Mouse (Mus musculus) Patski (cell line): ENCODE data around the gene Fgfr2. TPM values are rescaled to one million over a fixed set of nuclear protein-coding genes. Genes with fewer than 3 reads are reported as not detected.

Experiments used
- ATAC-seq: fragments of 100-300 bp; one replicate; pipeline ENCODE4 v1.8.0; 2021
- CTCF ChIA-PET: fragments of 350-600 bp; sonication (Branson Sonifier 250); formaldehyde crosslinking; loops from one replicate; lab custom pipeline; 2022; ENCODE audit warnings: inconsistent platforms; lab: Charles Lee
- POLR2A ChIA-PET: fragments of 350-600 bp; sonication (Branson Sonifier 250); formaldehyde crosslinking; loops from one replicate; lab custom pipeline; 2022; ENCODE audit warnings: antibody characterized with exemption, inconsistent platforms; lab: Charles Lee
- DNase-seq: peaks from one replicate; pipeline ENCODE4 v3.0.0-alpha.2; 2011; ENCODE audit warnings: low read depth, low spot score
- H3K27me3 ChIP-seq: fragments of 371-371 bp; one replicate; pipeline ENCODE4 v1.5.1; 2021
- CTCF ChIP-seq: fragments of 100-300 bp; IDR thresholded peaks from one replicate; pipeline ENCODE4 v1.5.1; 2021
- in situ Hi-C: fragments of 300-500 bp; cut with MboI; formaldehyde crosslinking; loops from 3 replicates; pipeline ENCODE4 v1.11.1; 2018; ENCODE audit warnings: low pct_unique_long_range_greater_than_20kb, mixed read lengths
- polyA plus RNA-seq: library from polyadenylated mRNA; unstranded; gene quantifications from one replicate; pipeline ENCODE4 v1.2.3, GENCODE M21; 2021

Fgfr2 gene
- polyA plus RNA-seq, 1 experiment from 2014 or later = 48.8 TPM

DNA sequence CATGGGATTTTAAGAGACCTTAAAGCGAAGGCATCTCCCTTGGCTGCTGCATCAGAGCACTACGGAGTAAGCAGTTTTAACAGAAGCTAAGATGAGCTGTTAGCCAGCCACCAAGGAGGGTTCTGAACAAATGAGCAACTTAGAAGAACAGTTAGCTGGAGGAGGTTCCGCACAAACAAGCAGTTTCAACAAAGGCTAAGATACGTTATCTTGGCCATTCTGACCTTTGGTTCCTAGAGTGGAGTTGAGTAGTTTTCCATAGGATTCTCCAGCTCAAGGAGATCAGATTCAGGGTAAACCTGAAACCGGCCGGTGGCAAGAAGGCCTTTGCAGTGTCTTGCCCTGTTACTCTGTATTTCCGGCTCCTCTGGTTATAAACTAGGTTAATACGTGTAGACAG lies 1759.0 kb downstream of the Fgfr2 start:
- ChIA-PET CTCF (no interaction called here), POLR2A (no interaction called here)
- no peak for TF ChIP-seq CTCF
- ATAC-seq = no peak
- DNase-seq = no peak
- no peaks in the 10 kb centered on the region for H3K27me3 ChIP-seq
- in situ Hi-C loops = loop anchor here (25.0 kb wide), 1 partner anchor 1752 kb away; no protein-coding TSS in a partner anchor

GRCm38 (mm10) chr7:131362615-131363300 lies 1760.4 kb downstream of the Fgfr2 start, which contains the start of gene 2310057M21Rik:
2310057M21Rik (minus strand) TSS chr7:131362759.
- DNase-seq (peak; percentile 93), ATAC-seq (peak; percentile 83)
- CTCF ChIA-PET = no interaction called here
- in situ Hi-C loops = loop anchor here (25.0 kb wide), 1 partner anchor 1750 kb away; no protein-coding TSS in a partner anchor
- POLR2A ChIA-PET = interaction anchor here (1.3 kb wide), 1 partner anchor 9 kb away, joined by 4 read pairs; the partner anchor contains the start of gene Pstk
- TF ChIP-seq CTCF = no peak
- no peaks in the 10 kb centered on the region for H3K27me3 ChIP-seq

- TF ChIP-seq CTCF = no peak
- in situ Hi-C loops = loop anchor here (25.0 kb wide), 1 partner anchor 1750 kb away; no protein-coding TSS in a partner anchor
- ATAC-seq = peak; percentile 45
- DNase-seq = no peak
- no peaks in the 10 kb centered on the region for H3K27me3 ChIP-seq
- ChIA-PET POLR2A (no interaction called here), CTCF (no interaction called here)
Measured at GRCm38 (mm10) chr7:131362269-131362614, 1760.9 kb downstream of the Fgfr2 start.

DNA sequence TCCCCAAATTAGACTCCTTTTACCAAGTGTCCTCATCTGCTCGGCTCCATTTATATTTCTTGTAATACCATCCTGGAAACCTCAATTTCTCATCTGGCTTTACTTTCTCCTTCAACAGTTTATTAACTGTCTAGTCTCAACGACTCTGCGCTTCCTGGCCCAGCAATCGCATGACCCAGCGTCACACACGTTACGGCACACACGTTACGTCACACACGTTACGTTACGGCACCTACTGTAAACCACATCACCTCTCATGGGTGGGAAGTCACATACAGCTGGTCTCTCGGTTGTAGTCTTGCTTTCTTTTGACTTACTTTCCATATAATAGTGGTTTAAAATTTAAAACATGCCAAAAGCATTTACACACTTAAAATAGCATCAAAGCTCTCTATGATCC lies 1767.0 kb downstream of the Fgfr2 start:
- no peak for DNase-seq
- CTCF ChIA-PET = interaction anchor here (1.5 kb wide), 1 partner anchor 10 kb away, joined by 4 read pairs; no protein-coding TSS in a partner anchor
- TF ChIP-seq CTCF = no peak
- no peak for ATAC-seq
- in situ Hi-C loops = loop anchor here (25.0 kb wide), 1 partner anchor 1744 kb away; no protein-coding TSS in a partner anchor
- no peaks in the 10 kb centered on the region for H3K27me3 ChIP-seq
- POLR2A ChIA-PET = no interaction called here

DNA sequence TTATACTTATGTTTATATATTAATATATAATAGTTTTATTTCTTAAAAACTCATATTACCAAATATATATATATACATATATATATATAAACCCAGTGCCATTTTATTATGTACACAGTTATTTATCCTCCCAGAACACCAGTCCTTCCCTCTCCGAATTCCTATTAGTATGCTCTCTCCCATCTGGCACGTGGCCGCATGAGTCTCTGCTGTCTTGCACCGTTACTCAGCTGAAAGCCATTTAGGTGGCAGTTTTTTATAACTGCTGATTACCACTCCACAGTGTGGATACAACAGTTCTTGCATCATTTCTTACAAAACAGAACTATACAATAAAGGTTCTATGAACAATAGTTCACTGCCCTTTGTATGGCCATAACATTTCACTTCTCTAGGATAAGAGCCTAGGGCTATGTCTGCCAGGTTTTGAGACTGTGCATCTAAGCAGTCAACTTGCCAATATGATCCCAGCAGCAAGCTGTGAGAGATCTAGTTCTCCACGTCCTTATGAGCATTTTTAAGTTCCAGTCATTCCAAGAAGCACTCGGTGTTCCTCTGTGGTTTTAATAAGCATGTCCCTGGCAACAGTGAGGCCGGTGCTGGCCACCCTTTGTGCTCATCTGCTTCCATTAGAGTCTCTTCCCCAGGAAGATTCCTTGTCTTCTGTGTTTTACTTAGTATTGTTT lies 1777.2 kb downstream of the Fgfr2 start:
- ATAC-seq (peak; percentile 86), DNase-seq (peak; percentile 24)
- ChIA-PET CTCF (interaction anchor here (1.2 to 1.9 kb wide), 3 partner anchors 9 to 30 kb away, joined by 3 to 6 read pairs (median 4); partner anchors contain the start of gene Fam24b), POLR2A (no interaction called here)
- no peak for TF ChIP-seq CTCF
- in situ Hi-C loops = no loop called here
- no peaks in the 10 kb centered on the region for H3K27me3 ChIP-seq

- DNase-seq (no peak), ATAC-seq (no peak)
- in situ Hi-C loops = no loop called here
- no peak for TF ChIP-seq CTCF
- ChIA-PET CTCF (no interaction called here), POLR2A (no interaction called here)
- H3K27me3 ChIP-seq = no peaks in the 10 kb centered on the region
Measured at GRCm38 (mm10) chr7:131337502-131338068, 1785.6 kb downstream of the Fgfr2 start.

- DNase-seq = no peak
- in situ Hi-C loops = no loop called here
- TF ChIP-seq CTCF = no peak
- no peak for ATAC-seq
- POLR2A ChIA-PET = interaction anchor here (0.9 kb wide), 1 partner anchor 17 kb away, joined by 3 read pairs; no protein-coding TSS in a partner anchor
- no peaks in the 10 kb centered on the region for H3K27me3 ChIP-seq
- CTCF ChIA-PET = interaction anchor here (1.0 kb wide), 1 partner anchor 10 kb away, joined by 3 read pairs; no protein-coding TSS in a partner anchor
Measured at GRCm38 (mm10) chr7:131333564-131333963, 1789.6 kb downstream of the Fgfr2 start, which contains the start of gene Fam24a. Fam24a (plus strand) TSS chr7:131333864.

- DNase-seq (no peak), ATAC-seq (no peak)
- CTCF ChIA-PET = no interaction called here
- in situ Hi-C loops = no loop called here
- POLR2A ChIA-PET = interaction anchor here (0.9 kb wide), 1 partner anchor 9 kb away, joined by 3 read pairs; no protein-coding TSS in a partner anchor
- H3K27me3 ChIP-seq = no peaks in the 10 kb centered on the region
- TF ChIP-seq CTCF = no peak
Measured at GRCm38 (mm10) chr7:131331688-131332087, 1791.5 kb downstream of the Fgfr2 start.

- H3K27me3 ChIP-seq = no peaks in the 10 kb centered on the region
- ChIA-PET POLR2A (interaction anchor here (0.7 kb wide), 1 partner anchor 11 kb away, joined by 3 read pairs; no protein-coding TSS in a partner anchor), CTCF (interaction anchor here (1.9 kb wide), 1 partner anchor 17 kb away, joined by 6 read pairs; no protein-coding TSS in a partner anchor)
- no peak for ATAC-seq
- in situ Hi-C loops = no loop called here
- no peak for DNase-seq
- TF ChIP-seq CTCF = no peak
Measured at GRCm38 (mm10) chr7:131329416-131329815, 1793.7 kb downstream of the Fgfr2 start, which contains the start of gene Fam24b. Fam24b (minus strand) TSS chr7:131329516.

- no peaks in the 10 kb centered on the region for H3K27me3 ChIP-seq
- ATAC-seq (no peak), DNase-seq (no peak)
- ChIA-PET POLR2A (no interaction called here), CTCF (no interaction called here)
- no peak for TF ChIP-seq CTCF
- in situ Hi-C loops = no loop called here
Measured at GRCm38 (mm10) chr7:131327054-131327453, 1796.1 kb downstream of the Fgfr2 start.
